25 mouse cellular contexts compared by ENCODE assay signal in genomic region chr6:52084622-52085021, GRCm38 (mm10).
A peak's percentile ranks its signal among the peaks of the same experiment; 100 is the strongest.
DNase-seq lines count a peak whose midpoint lies in the region; ATAC-seq and TF ChIP-seq lines count a peak whose summit lies in the region.
"Had no signal": no experiment of that assay in that cellular context is flagged by ENCODE, and none has a peak within 500 bp of the region (broad histone marks: within the 10 kb centered on the region; RNA-seq: fewer than 3 reads in every experiment).

No protein-coding gene starts in this region.

- no peak for TF ChIP-seq CTCF in C2C12 (IDR thresholded peaks at IDR 0.05; ENCODE audit: control insufficient read depth, insufficient read depth, insufficient read length)

- H3K36me3 ChIP-seq in C2C12 (ENCODE audit: control insufficient read depth, insufficient read depth) (no peaks in the 10 kb centered on the region), myocyte (ENCODE audit: control insufficient read depth, insufficient read depth) (no peaks in the 10 kb centered on the region)
- no peaks in the 10 kb centered on the region for H3K36me3 ChIP-seq in forebrain, embryonic 11.5 days (ENCODE audit: control insufficient read depth, insufficient read depth, low read length)
- H3K36me3 ChIP-seq: G1E had no signal

- H3K4me2 ChIP-seq in myocyte (ENCODE audit: low read depth), result no peak overlapping the region
- H3K4me2 ChIP-seq in forebrain, embryonic 11.5 days (ENCODE audit: low read depth, low read length, severe bottlenecking), result no peak overlapping the region

- TF ChIP-seq POLR2A in myocyte (IDR thresholded peaks at IDR 0.05; ENCODE audit: insufficient read length, low read depth), result no peak

- no peak for ATAC-seq in megakaryocyte progenitor cell, adult 5-6 weeks (replicated peaks; ENCODE audit: poor library complexity)
- ATAC-seq in forebrain, embryonic 11.5 days (replicated peaks; ENCODE audit: low FRiP score), result no peak
- ATAC-seq: activated CD4-positive, CD25-positive, alpha-beta regulatory T cell, adult 4 months; CD4-positive, CD25-positive, alpha-beta regulatory T cell, adult 4 months; Patski had no signal

- no peaks in the 10 kb centered on the region for H3K27me3 ChIP-seq in C2C12 (ENCODE audit: control insufficient read depth, insufficient read depth, insufficient read length)
- no peaks in the 10 kb centered on the region for H3K27me3 ChIP-seq in myocyte (ENCODE audit: control insufficient read depth, insufficient read depth, insufficient read length)
- no peaks in the 10 kb centered on the region for H3K27me3 ChIP-seq in forebrain, embryonic 11.5 days (ENCODE audit: control insufficient read depth, insufficient read depth, low read length)
- H3K27me3 ChIP-seq: CH12.LX, Patski had no signal

- no peak overlapping the region for H3K9ac ChIP-seq in forebrain, embryonic 11.5 days (ENCODE audit: low read length)

- H3K79me2 ChIP-seq in C2C12 (ENCODE audit: control insufficient read depth, insufficient read depth) (no peaks in the 10 kb centered on the region), myocyte (ENCODE audit: control insufficient read depth, insufficient read depth) (no peaks in the 10 kb centered on the region)

- peak; percentile 56 for DNase-seq in 3T3-L1 (ENCODE audit: low read depth, low spot score)
- DNase-seq in 416B (ENCODE audit: low read depth), result peak; percentile 26
- DNase-seq in lung, adult 18-20 months, result no peak
- DNase-seq in embryo, embryonic 10 days (ENCODE audit: low spot score), result no peak
- DNase-seq in forebrain, embryonic 11.5 days (ENCODE audit: low spot score), result no peak
- DNase-seq: adrenal gland, adult 2 months; adrenal gland, adult 8-10 months; adrenal gland, postnatal 10 days; adrenal gland, postnatal 14 days; adrenal gland, postnatal 25 days; adrenal gland, postnatal 36 days; B cell, adult 2 months; cerebellum, adult 11 months; cerebellum, adult 11-12 months; cerebellum, adult 18-20 months; cerebellum, adult 2 months; cerebellum, adult 8-10 months had no signal

- 95% methylated on average over 2 of the region's 2 CpGs for WGBS in forebrain, embryonic 11.5 days

- H3K4me1 ChIP-seq in forebrain, embryonic 11.5 days (replicated peaks; ENCODE audit: control insufficient read depth, insufficient read depth, low read length), result no peaks in the 10 kb centered on the region

- H3K79me3 ChIP-seq in C2C12 (ENCODE audit: low read depth), result no peaks in the 10 kb centered on the region

- H3K9me3 ChIP-seq in forebrain, embryonic 11.5 days (ENCODE audit: control insufficient read depth, low read length), result no peaks in the 10 kb centered on the region
- H3K9me3 ChIP-seq: G1E had no signal

- H3ac ChIP-seq in C2C12 (ENCODE audit: control insufficient read depth, insufficient read length, low read depth) (no peak overlapping the region), myocyte (ENCODE audit: control insufficient read depth, insufficient read length) (no peak overlapping the region)

- H3K4me3 ChIP-seq in C2C12 (ENCODE audit: insufficient read depth, poor library complexity, severe bottlenecking) (no peak overlapping the region), myocyte (no peak overlapping the region)
- no peak overlapping the region for H3K4me3 ChIP-seq in forebrain, embryonic 11.5 days (ENCODE audit: low read depth, low read length)

- no peak overlapping the region for H3K27ac ChIP-seq in forebrain, embryonic 11.5 days (ENCODE audit: low read depth, low read length)

TF ChIP-seq in C2C12, 6 proteins besides CTCF, POLR2A, EP300 and RAD21:
- TF ChIP-seq MYOD1 (IDR thresholded peaks at IDR 0.05; ENCODE audit: control insufficient read depth, insufficient read length, low read depth) (peak; percentile 23), CEBPB (IDR thresholded peaks at IDR 0.05; ENCODE audit: low read depth) (peak; percentile 81), MYOG (IDR thresholded peaks at IDR 0.05; ENCODE audit: control insufficient read depth, extremely low read depth, insufficient read length) (no peak)

TF ChIP-seq in myocyte, 11 proteins besides CTCF, POLR2A, EP300 and RAD21:
- TF ChIP-seq USF1 (IDR thresholded peaks at IDR 0.05; ENCODE audit: low read depth), result no peak
- no peak for TF ChIP-seq MAX (IDR thresholded peaks at IDR 0.05; ENCODE audit: low read depth)
- no peak for TF ChIP-seq SRF (IDR thresholded peaks at IDR 0.05; ENCODE audit: control insufficient read depth, insufficient read length, low read depth)
- TF ChIP-seq E2F4 (IDR thresholded peaks at IDR 0.05; ENCODE audit: insufficient read depth), result no peak
- TF ChIP-seq CEBPB (IDR thresholded peaks at IDR 0.05; ENCODE audit: insufficient read depth, poor library complexity, severe bottlenecking), result peak; percentile 53; the same call in 1 of the 2 replicates
- TF ChIP-seq MYOD1 (IDR thresholded peaks at IDR 0.05; ENCODE audit: control insufficient read depth in 1 of 3, insufficient read length in 2 of 3, low read depth in 2 of 3), result no peak
- TF ChIP-seq TCF3 (IDR thresholded peaks at IDR 0.05; ENCODE audit: insufficient read length, low read depth), result no peak
- no peak for TF ChIP-seq TCF12 (IDR thresholded peaks at IDR 0.05; ENCODE audit: insufficient read depth, poor library complexity, severe bottlenecking)
TF ChIP-seq in myocyte: peak in this region for 1.

Comparison
In these comparisons a context has a peak if more than half of its experiments do, and no peak if none do; other contexts are left out.
1. DNase-seq: peak in 3T3-L1 (single experiment) and 416B (single experiment); none in lung, adult 18-20 months (0 of 2), embryo, embryonic 10 days (single experiment) and forebrain, embryonic 11.5 days (single experiment).